In the genomic region with DNA sequence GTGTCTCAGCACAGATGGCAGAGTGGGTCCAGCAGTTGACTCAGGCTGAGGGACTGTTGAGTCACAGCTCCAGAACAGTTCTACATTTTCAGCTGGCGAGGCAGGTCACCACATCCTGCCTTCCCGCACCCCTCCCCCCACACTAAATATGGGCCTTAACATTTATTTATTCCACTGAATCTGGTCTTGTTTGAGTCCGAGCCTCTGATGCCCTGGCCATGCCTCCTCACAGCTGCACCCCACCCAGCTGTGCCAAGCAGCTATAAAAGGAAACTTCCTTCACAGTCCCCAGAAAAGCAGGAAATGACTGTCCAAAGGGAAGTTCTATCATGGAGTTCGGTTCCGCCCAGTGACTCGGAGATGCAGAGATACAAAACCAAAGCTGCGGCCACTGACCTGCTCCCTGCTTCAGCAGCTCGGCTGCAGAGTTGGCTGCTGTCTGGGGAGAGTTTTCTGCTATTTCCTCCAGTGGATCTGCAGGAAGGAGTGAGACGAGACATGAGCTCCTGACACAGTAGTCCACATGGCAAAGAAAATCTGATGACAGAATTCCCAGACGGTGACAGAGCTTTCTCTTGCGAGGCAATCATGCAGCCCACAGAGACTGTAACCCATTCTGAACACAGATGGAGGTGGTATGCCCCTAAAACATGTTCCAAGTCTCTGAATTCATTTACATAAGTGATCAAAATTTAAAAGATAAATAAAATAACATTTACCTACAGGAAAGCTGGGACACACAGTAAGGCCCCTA, we compare ENCODE assay signal across 9 mouse cellular contexts.
DNase-seq lines count a peak whose midpoint lies in the region; ATAC-seq lines count a peak whose summit lies in the region.
"Had no signal": no experiment of that assay in that cellular context is flagged by ENCODE, and none has a peak within 500 bp of the region (broad histone marks: within the 10 kb centered on the region; RNA-seq: fewer than 3 reads in every experiment).

No protein-coding gene starts in this region.

- H3K9me3 ChIP-seq in liver, embryonic 16.5 days (replicated peaks; ENCODE audit: control insufficient read depth, low read length), result no peaks in the 10 kb centered on the region
- H3K9me3 ChIP-seq in liver, embryonic 12.5 days (replicated peaks), result no peaks in the 10 kb centered on the region
- H3K9me3 ChIP-seq in embryonic facial prominence, embryonic 14.5 days (ENCODE audit: control insufficient read depth, low read length), result no peaks in the 10 kb centered on the region
- H3K9me3 ChIP-seq: limb, embryonic 12.5 days had no signal

- peak; percentile 39; the same call in 1 of the 2 replicates for ATAC-seq in liver, embryonic 16.5 days (ENCODE audit: low read depth)
- no peak for ATAC-seq in liver, embryonic 12.5 days
- ATAC-seq in embryonic facial prominence, embryonic 14.5 days (ENCODE audit: low read depth), result 0 out of 2 replicates have a peak, but pooled peaks have one; percentile 16
- 0 out of 2 replicates have a peak, but pooled peaks have one; percentile 38 for ATAC-seq in megakaryocyte, adult 5-6 weeks (ENCODE audit: poor library complexity, severe bottlenecking)
- ATAC-seq in cerebellum, adult (ENCODE audit: insufficient number of reproducible peaks, low FRiP score, low TSS enrichment), result no peak

- H3K4me3 ChIP-seq in liver, embryonic 16.5 days (ENCODE audit: low read depth, low read length), result no peak overlapping the region
- no peak overlapping the region for H3K4me3 ChIP-seq in liver, embryonic 12.5 days
- H3K4me3 ChIP-seq in embryonic facial prominence, embryonic 14.5 days (ENCODE audit: low read depth, low read length), result no peak overlapping the region
- H3K4me3 ChIP-seq: limb, embryonic 12.5 days had no signal

- no peak overlapping the region for H3K4me2 ChIP-seq in liver, embryonic 16.5 days (ENCODE audit: low read depth, low read length)
- H3K4me2 ChIP-seq in liver, embryonic 12.5 days, result no peak overlapping the region
- no peak overlapping the region for H3K4me2 ChIP-seq in embryonic facial prominence, embryonic 14.5 days (ENCODE audit: low read depth, low read length)
- H3K4me2 ChIP-seq: limb, embryonic 12.5 days had no signal

- H3K27me3 ChIP-seq in liver, embryonic 16.5 days (ENCODE audit: control insufficient read depth, insufficient read depth, low read depth, low read length), result no peaks in the 10 kb centered on the region
- no peaks in the 10 kb centered on the region for H3K27me3 ChIP-seq in liver, embryonic 12.5 days (replicated peaks)
- no peaks in the 10 kb centered on the region for H3K27me3 ChIP-seq in embryonic facial prominence, embryonic 14.5 days (replicated peaks; ENCODE audit: control insufficient read depth, insufficient read depth, low read length)
- H3K27me3 ChIP-seq: limb, embryonic 12.5 days had no signal

- no peaks in the 10 kb centered on the region for H3K4me1 ChIP-seq in liver, embryonic 16.5 days (ENCODE audit: control insufficient read depth, low read depth, low read length)
- H3K4me1 ChIP-seq in liver, embryonic 12.5 days, result no peaks in the 10 kb centered on the region
- H3K4me1 ChIP-seq in embryonic facial prominence, embryonic 14.5 days (ENCODE audit: control insufficient read depth, insufficient read depth, low read length), result peaks cover 24% of the 10 kb centered on the region

- no peak overlapping the region for H3K27ac ChIP-seq in liver, embryonic 16.5 days (ENCODE audit: low read length)
- H3K27ac ChIP-seq in liver, embryonic 12.5 days, result no peak overlapping the region
- peak overlapping the region; percentile 15; the same call in 1 of the 2 replicates for H3K27ac ChIP-seq in embryonic facial prominence, embryonic 14.5 days (replicated peaks; ENCODE audit: low read depth, low read length)
- H3K27ac ChIP-seq: limb, embryonic 12.5 days had no signal

- DNase-seq in embryonic facial prominence, embryonic 14.5 days (ENCODE audit: low spot score), result no peak
- peak; percentile 36 for DNase-seq in heart, postnatal 4 days
- DNase-seq in layer of hippocampus, adult 9-10 months (ENCODE audit: low spot score), result no peak
- no peak for DNase-seq in spleen, postnatal 14 days (ENCODE audit: low spot score in 2 of 2)

- 0 out of 2 replicates have a peak, but pooled peaks cover 2% of the 10 kb centered on the region for H3K36me3 ChIP-seq in liver, embryonic 16.5 days (ENCODE audit: control insufficient read depth, insufficient read depth)
- H3K36me3 ChIP-seq in liver, embryonic 12.5 days, result peaks cover 29% of the 10 kb centered on the region
- H3K36me3 ChIP-seq in embryonic facial prominence, embryonic 14.5 days (ENCODE audit: control insufficient read depth, insufficient read depth, low read length), result peaks cover 71% of the 10 kb centered on the region

- H3K9ac ChIP-seq in liver, embryonic 16.5 days (ENCODE audit: low read depth, low read length), result no peak overlapping the region
- no peak overlapping the region for H3K9ac ChIP-seq in liver, embryonic 12.5 days
- no peak overlapping the region; the same call in 1 of the 2 replicates for H3K9ac ChIP-seq in embryonic facial prominence, embryonic 14.5 days (ENCODE audit: low read depth, low read length)
- H3K9ac ChIP-seq: limb, embryonic 12.5 days had no signal

- 36% methylated on average over 11 of the region's 11 CpGs for WGBS in liver, embryonic 16.5 days (ENCODE audit: insufficient replicate concordance)
- 43% methylated on average over 11 of the region's 11 CpGs for WGBS in liver, embryonic 12.5 days (ENCODE audit: insufficient replicate concordance)
- WGBS in embryonic facial prominence, embryonic 14.5 days, result 72% methylated on average over 11 of the region's 11 CpGs

Comparison
In these comparisons a context has a peak if more than half of its experiments do, and no peak if none do; other contexts are left out.
1. ATAC-seq: peak in liver, embryonic 16.5 days (single experiment), embryonic facial prominence, embryonic 14.5 days (single experiment) and megakaryocyte, adult 5-6 weeks (single experiment); none in liver, embryonic 12.5 days (single experiment) and cerebellum, adult (single experiment).